Mouse (Mus musculus): ENCODE results near the gene Ecsit.

Ecsit gene

GRCm38 (mm10) chr9:22085022-22085834 is at the start of gene Ecsit:
Gene Ecsit (minus strand): TSS chr9:22085438.
- DNase-seq (ENCODE audit: low read depth in 1 of 2, low spot score in 2 of 2): peak; percentile 80

- no peak for DNase-seq (ENCODE audit: low read depth in 1 of 2, low spot score in 2 of 2)
Measured at GRCm38 (mm10) chr9:22134246-22134890, 49.1 kb upstream of the Ecsit start.

- DNase-seq (ENCODE audit: low read depth in 1 of 2, low spot score in 2 of 2): no peak
Measured at GRCm38 (mm10) chr9:22132220-22132619, 47.0 kb upstream of the Ecsit start.

GRCm38 (mm10) chr9:22131226-22131981 is 46.2 kb upstream of the Ecsit start:
- DNase-seq (ENCODE audit: low read depth in 1 of 2, low spot score in 2 of 2): no peak

DNA sequence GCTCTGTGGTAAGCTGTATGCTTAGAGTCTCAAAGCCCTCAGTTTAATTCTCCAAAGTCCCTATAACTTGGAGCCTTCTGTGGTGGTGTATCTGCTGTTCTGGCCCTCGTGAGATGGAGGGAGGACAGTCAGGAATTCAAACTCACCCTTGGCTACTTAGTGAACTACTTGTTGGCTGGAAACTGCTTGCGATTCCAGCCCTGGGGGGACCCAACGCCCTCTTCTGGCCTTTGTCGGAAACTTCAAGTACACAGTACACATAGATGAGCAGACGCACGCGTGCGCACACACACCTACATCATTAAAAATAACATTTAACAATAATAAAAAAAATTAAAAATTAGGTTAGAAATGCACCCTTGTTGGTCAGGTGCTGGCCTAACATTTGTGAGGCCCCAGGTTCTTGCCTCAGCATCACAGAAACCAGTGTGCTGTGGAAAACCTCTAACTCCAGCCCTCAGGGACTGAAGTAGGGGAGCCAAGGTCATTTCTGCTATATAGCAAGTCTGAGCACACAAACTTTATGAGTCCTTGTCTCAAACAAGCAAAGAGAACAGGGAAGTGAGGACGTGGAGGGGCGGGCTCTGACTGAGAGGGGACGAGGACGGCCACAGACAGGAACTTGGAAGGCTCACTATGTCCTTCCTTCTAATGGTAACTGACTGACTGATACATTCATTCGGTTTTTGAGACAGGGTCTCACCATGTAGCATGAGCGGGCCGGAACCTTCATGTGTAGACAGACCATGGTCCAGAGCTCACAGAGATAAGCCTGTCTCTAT is 40.2 kb upstream of the Ecsit start:
- peak; percentile 50 to 59 for DNase-seq (ENCODE audit: low read depth in 1 of 2, low spot score in 2 of 2)

DNA sequence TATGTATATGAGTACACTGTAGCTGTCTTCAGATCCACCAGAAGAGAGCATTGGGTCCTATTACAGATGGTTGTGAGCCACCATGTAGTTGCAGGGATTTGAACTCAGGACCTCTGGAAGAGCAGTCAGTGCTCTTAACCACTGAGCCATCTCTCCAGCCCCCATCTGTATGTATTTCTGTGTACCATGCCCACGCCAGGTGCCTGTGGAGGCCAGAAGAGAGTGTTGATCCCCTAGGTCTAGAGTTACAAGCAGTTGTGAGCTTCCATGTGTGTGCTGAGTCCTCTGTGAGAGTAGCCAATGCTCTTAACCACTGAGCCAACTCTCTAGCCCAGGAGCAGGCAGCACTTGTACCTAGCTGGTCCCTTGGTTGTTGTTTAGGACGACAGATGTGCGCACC is 38.9 kb upstream of the Ecsit start:
- DNase-seq (ENCODE audit: low read depth in 1 of 2, low spot score in 2 of 2): no peak

- DNase-seq (ENCODE audit: low read depth in 1 of 2, low spot score in 2 of 2): no peak
Measured at GRCm38 (mm10) chr9:22123069-22123609, 37.9 kb upstream of the Ecsit start.

- no peak for DNase-seq (ENCODE audit: low read depth in 1 of 2, low spot score in 2 of 2)
Measured at GRCm38 (mm10) chr9:22122005-22122404, 36.8 kb upstream of the Ecsit start.

DNA sequence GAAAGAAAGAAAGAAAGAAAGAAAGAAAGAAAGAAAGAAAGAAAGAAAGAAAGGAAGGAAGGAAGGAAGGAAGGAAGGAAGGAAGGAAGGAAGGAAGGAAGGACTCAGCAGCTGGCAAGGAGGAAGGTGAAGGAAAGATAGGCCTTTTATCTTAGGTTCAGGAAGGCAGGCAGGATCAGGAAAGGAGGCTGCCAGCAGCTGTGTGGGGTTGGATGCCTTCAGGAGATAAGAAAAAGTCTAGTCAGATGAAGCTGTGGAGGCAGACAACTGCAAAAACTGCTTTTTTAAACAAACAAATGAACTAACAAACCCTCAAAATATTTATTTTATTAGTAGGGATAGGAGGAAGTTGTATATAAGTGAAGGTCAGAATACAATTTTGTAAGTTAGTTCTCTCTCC is 36.3 kb upstream of the Ecsit start:
- no peak for DNase-seq (ENCODE audit: low read depth in 1 of 2, low spot score in 2 of 2)

GRCm38 (mm10) chr9:22119543-22119942 is 34.3 kb upstream of the Ecsit start:
- peak; percentile 48 to 60 for DNase-seq (ENCODE audit: low read depth in 1 of 2, low spot score in 2 of 2)

GRCm38 (mm10) chr9:22117754-22118456 is 32.7 kb upstream of the Ecsit start:
- peak; percentile 23 to 51 for DNase-seq (ENCODE audit: low read depth in 1 of 2, low spot score in 2 of 2)

DNA sequence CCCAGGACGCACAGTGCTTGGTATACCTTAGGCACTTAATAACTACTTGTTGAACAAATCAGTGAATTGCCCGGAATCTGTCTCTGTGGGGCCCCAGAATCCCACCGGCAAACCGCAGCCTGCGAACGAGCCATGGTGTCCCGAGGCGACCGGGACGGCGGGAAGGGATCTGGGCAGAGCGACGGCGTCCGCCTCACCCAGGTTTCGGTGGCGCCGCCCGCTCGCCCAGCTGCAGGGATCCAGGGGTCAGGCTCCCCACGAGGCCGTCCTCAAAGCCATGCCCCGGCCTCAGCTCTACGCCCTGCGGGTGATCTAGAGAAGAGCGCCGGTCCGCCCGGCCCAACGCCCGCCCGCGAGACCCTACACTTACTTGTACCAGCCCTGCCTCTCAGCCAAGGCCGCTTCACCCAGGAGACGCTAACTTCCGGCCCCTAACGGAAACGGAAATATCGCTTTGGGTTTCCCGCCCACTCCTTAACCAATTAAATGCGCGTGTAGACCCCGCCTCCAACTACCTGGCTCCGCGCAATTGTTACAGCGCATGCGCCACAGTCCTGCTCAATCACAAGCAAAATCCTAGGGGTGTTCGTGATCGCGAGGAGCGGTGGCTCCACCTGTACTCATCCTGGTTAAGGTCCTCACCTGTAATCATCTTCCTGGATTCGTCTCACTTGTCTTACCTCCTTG is 31.6 kb upstream of the Ecsit start, which contains the start of gene Elof1:
TSS of gene Elof1 (minus strand) at position 433 of the 687 bp plus-strand sequence.
- peak; percentile 78 to 81 for DNase-seq (ENCODE audit: low read depth in 1 of 2, low spot score in 2 of 2)

DNA sequence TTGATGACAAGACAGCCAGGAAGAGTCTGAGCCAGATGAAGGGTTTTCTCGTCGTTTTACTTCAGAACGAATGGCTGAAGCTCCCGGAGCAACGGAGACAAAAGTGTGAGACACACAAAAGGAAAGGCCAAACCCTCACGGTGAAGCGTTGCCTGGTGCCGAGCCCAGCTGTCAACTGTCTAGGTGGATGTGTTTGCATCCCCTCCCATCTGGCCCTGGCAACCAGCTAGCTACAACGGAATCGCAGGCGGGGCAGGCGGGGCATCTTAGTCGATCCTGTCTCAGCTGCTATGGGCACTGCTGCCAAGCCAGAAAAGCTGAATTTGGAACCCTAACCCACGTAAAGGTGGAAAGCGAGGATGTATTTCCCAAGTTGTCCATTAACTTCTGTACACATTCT is 30.8 kb upstream of the Ecsit start:
- no peak for DNase-seq (ENCODE audit: low read depth in 1 of 2, low spot score in 2 of 2)

DNA sequence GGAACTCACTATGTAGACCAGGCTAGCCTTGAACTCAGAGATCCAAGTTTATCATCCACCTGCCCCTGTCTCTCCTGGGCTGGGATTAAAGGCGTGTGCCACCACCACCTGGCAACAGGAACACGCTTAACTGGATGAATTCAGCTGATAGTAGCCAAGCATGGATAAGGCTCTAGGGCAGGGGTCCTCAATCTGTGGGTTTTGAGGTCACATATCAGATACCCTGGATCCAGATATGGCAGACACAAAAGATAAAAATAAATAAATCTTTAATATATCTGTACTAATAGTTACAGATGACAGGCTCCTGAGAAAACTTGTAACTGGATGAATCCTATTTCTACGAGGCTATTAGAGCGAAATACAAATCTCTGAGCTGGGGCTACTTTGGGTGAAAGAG is 30.4 kb upstream of the Ecsit start:
- DNase-seq (ENCODE audit: low read depth in 1 of 2, low spot score in 2 of 2): no peak

DNA sequence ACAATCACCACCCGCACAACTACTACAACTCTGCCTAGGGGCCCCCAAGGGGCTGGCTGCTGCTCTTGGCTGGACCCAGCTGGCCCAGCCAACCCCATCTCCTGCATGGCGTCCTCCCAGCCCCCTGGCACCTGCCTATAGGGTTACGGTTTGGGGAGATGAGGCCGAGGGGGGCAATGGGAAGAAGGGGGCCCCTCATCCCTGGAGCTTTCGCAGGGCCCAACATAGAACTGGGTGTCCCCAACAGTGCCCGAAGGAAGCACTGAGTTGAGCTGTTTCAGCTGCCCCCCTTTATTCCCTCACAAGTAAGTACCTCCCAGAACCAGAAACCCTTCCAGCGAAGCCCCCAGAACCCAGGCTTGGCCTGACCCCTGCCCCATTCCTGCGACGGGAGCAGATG is 23.0 kb upstream of the Ecsit start:
- DNase-seq (ENCODE audit: low read depth in 1 of 2, low spot score in 2 of 2): no peak

- DNase-seq (ENCODE audit: low read depth in 1 of 2, low spot score in 2 of 2): no peak
Measured at GRCm38 (mm10) chr9:22099922-22100321, 14.7 kb upstream of the Ecsit start.

GRCm38 (mm10) chr9:22098993-22099696 is 13.9 kb upstream of the Ecsit start, which contains the start of gene Cnn1:
Gene Cnn1 (plus strand): TSS chr9:22099216.
- DNase-seq (ENCODE audit: low read depth in 1 of 2, low spot score in 2 of 2): no peak

DNA sequence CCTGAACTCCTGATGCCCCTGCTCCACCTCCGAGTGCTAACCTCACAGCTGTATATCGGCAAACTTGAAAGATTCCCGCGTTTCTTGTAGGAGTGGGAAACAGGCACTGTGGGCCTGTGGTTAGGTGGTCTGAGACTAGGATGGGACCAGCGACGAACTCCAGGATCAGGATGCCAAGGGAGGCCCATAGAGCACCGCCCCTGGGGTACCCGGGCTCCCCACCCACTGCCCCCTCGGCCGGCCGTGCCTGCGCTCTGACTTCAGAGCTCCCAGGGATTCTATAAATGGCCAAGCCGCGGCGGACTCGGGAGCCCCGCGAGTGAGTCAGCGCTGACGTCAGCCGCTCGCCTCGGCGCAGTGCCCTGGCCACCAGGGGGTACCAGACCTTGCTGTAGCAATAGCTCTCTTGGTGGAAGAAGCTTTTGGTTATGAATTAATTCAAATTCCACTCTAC is 10.6 kb upstream of the Ecsit start:
- peak; percentile 71 to 87 for DNase-seq (ENCODE audit: low read depth in 1 of 2, low spot score in 2 of 2)

- DNase-seq (ENCODE audit: low read depth in 1 of 2, low spot score in 2 of 2): no peak
Measured at GRCm38 (mm10) chr9:22092746-22093145, 7.5 kb upstream of the Ecsit start.
